Mouse (Mus musculus): ENCODE measurements around the gene Tfeb. TPM values are rescaled to one million over a fixed set of nuclear protein-coding genes. Genes with fewer than 3 reads are reported as not detected.

The Tfeb gene
- polyA plus RNA-seq, 1 experiment from 2014 or later, result 2.4 TPM

GRCm38 (mm10) chr17:47783445-47784223 lies 46.8 kb downstream of the Tfeb start:
- no peak for ATAC-seq (ENCODE audit: low FRiP score)
- H3K4me3 ChIP-seq (replicated peaks), result no peak overlapping the region
- no peak overlapping the region for H3K4me2 ChIP-seq
- H3K36me3 ChIP-seq (replicated peaks), result no peaks in the 10 kb centered on the region
- 88% methylated on average over 8 of the region's 8 CpGs for WGBS
- H3K9ac ChIP-seq, result no peak overlapping the region
- no peak overlapping the region for H3K27ac ChIP-seq
- no peaks in the 10 kb centered on the region for H3K9me3 ChIP-seq
- peaks cover 11% of the 10 kb centered on the region for H3K4me1 ChIP-seq
- H3K27me3 ChIP-seq, result peaks cover 20% of the 10 kb centered on the region

GRCm38 (mm10) chr17:47784411-47784810 lies 47.6 kb downstream of the Tfeb start:
- no peaks in the 10 kb centered on the region for H3K36me3 ChIP-seq (replicated peaks)
- peaks cover 19% of the 10 kb centered on the region for H3K4me1 ChIP-seq
- ATAC-seq (ENCODE audit: low FRiP score), result no peak
- H3K4me2 ChIP-seq, result no peak overlapping the region
- no peaks in the 10 kb centered on the region for H3K9me3 ChIP-seq
- peaks cover 20% of the 10 kb centered on the region for H3K27me3 ChIP-seq
- no peak overlapping the region for H3K9ac ChIP-seq
- WGBS, result 92% methylated on average over 6 of the region's 6 CpGs
- no peak overlapping the region for H3K4me3 ChIP-seq (replicated peaks)
- H3K27ac ChIP-seq, result no peak overlapping the region

- H3K36me3 ChIP-seq (replicated peaks), result no peaks in the 10 kb centered on the region
- H3K27me3 ChIP-seq, result peaks cover 24% of the 10 kb centered on the region
- H3K9ac ChIP-seq, result no peak overlapping the region
- H3K4me1 ChIP-seq, result peaks cover 25% of the 10 kb centered on the region
- 32% methylated on average over 8 of the region's 8 CpGs for WGBS
- H3K27ac ChIP-seq, result no peak overlapping the region
- H3K4me3 ChIP-seq (replicated peaks), result no peak overlapping the region
- H3K4me2 ChIP-seq, result no peak overlapping the region
- no peaks in the 10 kb centered on the region for H3K9me3 ChIP-seq
- no peak for ATAC-seq (ENCODE audit: low FRiP score)
Measured at GRCm38 (mm10) chr17:47787632-47788031, 50.8 kb downstream of the Tfeb start.

- H3K9me3 ChIP-seq, result no peaks in the 10 kb centered on the region
- peaks cover 23% of the 10 kb centered on the region for H3K27me3 ChIP-seq
- H3K9ac ChIP-seq, result no peak overlapping the region
- 3% methylated on average over 4 of the region's 4 CpGs for WGBS
- H3K4me3 ChIP-seq (replicated peaks), result no peak overlapping the region
- no peaks in the 10 kb centered on the region for H3K36me3 ChIP-seq (replicated peaks)
- H3K27ac ChIP-seq, result no peak overlapping the region
- no peak overlapping the region for H3K4me2 ChIP-seq
- ATAC-seq (ENCODE audit: low FRiP score), result no peak
- H3K4me1 ChIP-seq, result peaks cover 27% of the 10 kb centered on the region
Measured at GRCm38 (mm10) chr17:47788306-47788705, 51.5 kb downstream of the Tfeb start.

- Histone ChIP-seq H3K4me1 (peaks cover 33% of the 10 kb centered on the region), H3K9ac (no peak overlapping the region), H3K9me3 (no peaks in the 10 kb centered on the region), H3K27me3 (peaks cover 23% of the 10 kb centered on the region), H3K27ac (0 out of 2 replicates have a peak overlapping the region, but pooled peaks have one; percentile 31), H3K4me2 (no peak overlapping the region), H3K36me3 (replicated peaks) (no peaks in the 10 kb centered on the region), H3K4me3 (replicated peaks) (no peak overlapping the region)
- WGBS, result 64% methylated on average over 6 of the region's 6 CpGs
- no peak for ATAC-seq (ENCODE audit: low FRiP score)
Measured at GRCm38 (mm10) chr17:47788996-47789395, 52.2 kb downstream of the Tfeb start.

- Histone ChIP-seq H3K27ac (no peak overlapping the region), H3K27me3 (peaks cover 18% of the 10 kb centered on the region), H3K4me1 (peaks cover 46% of the 10 kb centered on the region), H3K9ac (no peak overlapping the region), H3K4me2 (no peak overlapping the region), H3K36me3 (replicated peaks) (no peaks in the 10 kb centered on the region), H3K4me3 (replicated peaks) (no peak overlapping the region), H3K9me3 (no peaks in the 10 kb centered on the region)
- 22% methylated on average over 15 of the region's 15 CpGs for WGBS
- ATAC-seq (ENCODE audit: low FRiP score), result peak; percentile 43
Measured at GRCm38 (mm10) chr17:47792098-47792863, 55.5 kb downstream of the Tfeb start.

- Histone ChIP-seq H3K4me2 (no peak overlapping the region), H3K36me3 (replicated peaks) (no peaks in the 10 kb centered on the region), H3K9me3 (no peaks in the 10 kb centered on the region), H3K9ac (no peak overlapping the region), H3K27me3 (peaks cover 14% of the 10 kb centered on the region), H3K4me1 (peaks cover 36% of the 10 kb centered on the region), H3K27ac (no peak overlapping the region; the same call in 1 of the 2 replicates), H3K4me3 (replicated peaks) (no peak overlapping the region)
- 12% methylated on average over 9 of the region's 9 CpGs for WGBS
- peak; percentile 78 for ATAC-seq (ENCODE audit: low FRiP score)
Measured at GRCm38 (mm10) chr17:47793377-47793776, 56.5 kb downstream of the Tfeb start.

GRCm38 (mm10) chr17:47795446-47795845 lies 58.6 kb downstream of the Tfeb start:
- Histone ChIP-seq H3K4me1 (peaks cover 27% of the 10 kb centered on the region), H3K4me2 (no peak overlapping the region), H3K4me3 (replicated peaks) (no peak overlapping the region), H3K27ac (no peak overlapping the region), H3K36me3 (replicated peaks) (no peaks in the 10 kb centered on the region), H3K9me3 (no peaks in the 10 kb centered on the region), H3K27me3 (peaks cover 14% of the 10 kb centered on the region), H3K9ac (no peak overlapping the region)
- 0 out of 2 replicates have a peak, but pooled peaks have one; percentile 28 for ATAC-seq (ENCODE audit: low FRiP score)
- 37% methylated on average over 3 of the region's 3 CpGs for WGBS

- Histone ChIP-seq H3K27me3 (peaks cover 14% of the 10 kb centered on the region), H3K4me2 (no peak overlapping the region; the same call in 1 of the 2 replicates), H3K4me1 (peaks cover 27% of the 10 kb centered on the region), H3K27ac (peak overlapping the region; percentile 20; the same call in 1 of the 2 replicates), H3K36me3 (replicated peaks) (no peaks in the 10 kb centered on the region), H3K4me3 (replicated peaks) (no peak overlapping the region), H3K9me3 (no peaks in the 10 kb centered on the region), H3K9ac (no peak overlapping the region)
- ATAC-seq (ENCODE audit: low FRiP score), result peak; percentile 55
- WGBS, result 47% methylated on average over 16 of the region's 16 CpGs
Measured at GRCm38 (mm10) chr17:47796156-47796816, 59.5 kb downstream of the Tfeb start.

- Histone ChIP-seq H3K27me3 (peaks cover 9% of the 10 kb centered on the region), H3K4me3 (replicated peaks) (no peak overlapping the region), H3K4me1 (peaks cover 27% of the 10 kb centered on the region), H3K9me3 (no peaks in the 10 kb centered on the region), H3K36me3 (replicated peaks) (no peaks in the 10 kb centered on the region), H3K27ac (no peak overlapping the region), H3K9ac (no peak overlapping the region), H3K4me2 (no peak overlapping the region)
- 76% methylated on average over 4 of the region's 4 CpGs for WGBS
- ATAC-seq (ENCODE audit: low FRiP score), result no peak
Measured at GRCm38 (mm10) chr17:47796968-47797367, 60.1 kb downstream of the Tfeb start.

GRCm38 (mm10) chr17:47797383-47797782 lies 60.6 kb downstream of the Tfeb start:
- Histone ChIP-seq H3K9me3 (no peaks in the 10 kb centered on the region), H3K27me3 (peaks cover 9% of the 10 kb centered on the region), H3K36me3 (replicated peaks) (no peaks in the 10 kb centered on the region), H3K4me3 (replicated peaks) (no peak overlapping the region), H3K9ac (no peak overlapping the region), H3K4me1 (peaks cover 26% of the 10 kb centered on the region), H3K4me2 (no peak overlapping the region), H3K27ac (no peak overlapping the region)
- ATAC-seq (ENCODE audit: low FRiP score), result no peak
- WGBS, result 80% methylated on average over 9 of the region's 9 CpGs

GRCm38 (mm10) chr17:47802806-47803205 lies 66.0 kb downstream of the Tfeb start:
- Histone ChIP-seq H3K4me1 (peaks cover 20% of the 10 kb centered on the region), H3K9me3 (no peaks in the 10 kb centered on the region), H3K9ac (no peak overlapping the region), H3K36me3 (replicated peaks) (no peaks in the 10 kb centered on the region), H3K4me2 (no peak overlapping the region), H3K27me3 (peaks cover 7% of the 10 kb centered on the region), H3K4me3 (replicated peaks) (no peak overlapping the region), H3K27ac (no peak overlapping the region)
- 17% methylated on average over 8 of the region's 8 CpGs for whole genome bisulfite sequencing
- ATAC-seq (ENCODE audit: low FRiP score), result peak; percentile 65; the same call in 1 of the 2 replicates
